Mouse (Mus musculus) lung, embryonic 15.5 days (tissue): ENCODE results near the gene Cfc1. TPM values are rescaled to one million over a fixed set of nuclear protein-coding genes. Genes with fewer than 3 reads are reported as not detected.
"Not testable (repeated sequence)": the region's sequence is repeated elsewhere in the genome, so short reads cannot be mapped to it uniquely, and the experiment has no call there.

Source experiments
- ATAC-seq: fragments of 200-750 bp; cut with Nextera tagmentation; 2 replicates; pipeline ENCODE4 v1.8.0; 2017; ENCODE audit warnings: moderate number of reproducible peaks, borderline replicate concordance; ENCODE audit not compliant: low FRiP score, low TSS enrichment; ENCODE audit errors: extremely low read depth
- H3K27ac ChIP-seq: fragments of 300-500 bp; sonication (generic); 2 replicates; pipeline ENCODE4 v1.5.1; 2015; ENCODE audit warnings: moderate library complexity, mild to moderate bottlenecking, inconsistent platforms
- H3K27me3 ChIP-seq: fragments of 300-500 bp; sonication (generic); 2 replicates; pipeline ENCODE4 v1.6.1; 2015; ENCODE audit warnings: inconsistent platforms
- H3K36me3 ChIP-seq: fragments of 300-500 bp; sonication (generic); 2 replicates; pipeline ENCODE4 v1.6.1; 2015; ENCODE audit warnings: inconsistent platforms
- H3K4me1 ChIP-seq: fragments of 300-500 bp; sonication (generic); 2 replicates; pipeline ENCODE4 v1.6.1; 2015; ENCODE audit warnings: inconsistent platforms
- H3K4me2 ChIP-seq: fragments of 300-500 bp; sonication (generic); 2 replicates; pipeline ENCODE4 v1.6.1; 2015; ENCODE audit warnings: inconsistent platforms, mild to moderate bottlenecking, moderate library complexity
- H3K4me3 ChIP-seq: fragments of 300-500 bp; sonication (generic); 2 replicates; pipeline ENCODE4 v1.5.1; 2015; ENCODE audit warnings: mild to moderate bottlenecking, inconsistent platforms
- H3K9ac ChIP-seq: fragments of 300-500 bp; sonication (generic); 2 replicates; pipeline ENCODE4 v1.6.1; 2015; ENCODE audit warnings: inconsistent platforms
- H3K9me3 ChIP-seq: fragments of 300-500 bp; sonication (generic); 2 replicates; pipeline ENCODE4 v1.6.1; 2016; ENCODE audit warnings: inconsistent platforms
- WGBS: fragments of 180-500 bp; shearing (Covaris S2); methylation state at CpG from one replicate; pipeline ENCODE4 v1.1.7; 2015; 5-methylcytosine and 5-hydroxymethylcytosine counted together
- polyA plus RNA-seq: library from polyadenylated mRNA; unstranded; fragments of >200 nt; fragmentation: Nextera tagmentation; extraction: Ambion mirVana; gene quantifications from 2 replicates; pipeline ENCODE4 v1.2.1, GENCODE M21; 2015

Gene Cfc1
- 0.41 TPM in 1 of 2 replicates, not detected in the other for polyA plus RNA-seq

DNA sequence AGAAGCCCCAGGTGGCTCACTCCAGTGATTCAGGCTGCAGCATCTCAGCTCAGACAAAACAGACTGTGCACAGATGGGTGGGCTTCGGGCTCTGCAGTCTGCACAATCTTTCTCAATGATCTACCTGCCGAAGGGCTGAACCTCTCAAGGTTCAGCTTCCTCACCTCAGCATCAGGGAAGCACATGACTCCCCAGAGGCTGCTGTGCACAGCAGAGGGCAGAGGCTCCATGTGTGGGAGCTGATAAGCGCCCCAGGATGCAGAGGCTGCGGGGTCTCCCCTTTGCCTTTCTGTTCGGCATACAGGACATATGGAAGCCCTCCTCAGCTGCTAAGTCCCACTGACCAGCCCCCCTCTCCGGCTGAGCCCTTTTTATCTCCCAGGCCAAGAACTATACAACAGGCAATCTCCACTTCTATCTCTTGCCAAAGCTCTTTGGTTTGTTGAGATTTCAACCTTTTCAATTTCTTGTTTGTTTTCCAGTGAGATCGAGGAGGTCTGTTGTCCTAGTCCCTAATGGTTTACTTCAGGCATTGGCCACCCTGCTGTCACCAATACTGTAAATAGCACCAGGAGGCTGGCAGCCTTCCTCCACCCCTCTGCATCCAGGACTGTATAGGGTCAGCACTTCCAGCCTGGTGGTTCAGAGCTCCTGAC lies at the start of gene Cfc1:
Cfc1 (plus strand) TSS at position 606 of the 656 bp plus-strand sequence.
- H3K9ac ChIP-seq, ATAC-seq, H3K4me3 ChIP-seq, H3K27ac ChIP-seq, H3K36me3 ChIP-seq, H3K4me1 ChIP-seq, H3K9me3 ChIP-seq: not testable (repeated sequence)
- Histone ChIP-seq H3K4me2 (peak within 1 kb of the TSS; percentile 52), H3K27me3 (peaks cover 33% of the 10 kb centered on the region)
- 16% methylated on average over 7 of the region's 7 CpGs for WGBS

DNA sequence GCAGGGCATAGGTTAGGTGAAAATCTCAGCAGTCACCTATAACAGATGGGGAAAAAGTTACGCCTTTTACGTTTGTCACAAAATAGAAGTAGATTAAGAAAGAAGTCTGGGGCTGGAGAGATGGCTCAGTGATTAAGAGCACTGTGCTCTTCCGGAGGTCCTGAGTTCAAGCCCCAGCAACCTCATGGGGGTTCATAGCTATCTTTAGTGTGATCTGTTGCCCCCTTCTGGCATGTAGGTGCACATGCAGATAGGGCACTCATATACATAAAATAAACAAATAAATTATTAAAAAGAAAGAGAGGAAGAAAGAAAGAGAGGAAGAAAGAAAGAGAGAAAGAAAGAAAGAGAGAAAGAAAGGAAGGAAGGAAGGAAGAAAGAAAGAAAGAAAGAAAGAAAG lies 48.1 kb upstream of the Cfc1 start:
- no peak overlapping the region for H3K9ac ChIP-seq
- H3K36me3 ChIP-seq: no peaks in the 10 kb centered on the region
- WGBS: 87% methylated on average over 3 of the region's 3 CpGs
- no peak overlapping the region for H3K4me3 ChIP-seq
- H3K27me3 ChIP-seq: no peaks in the 10 kb centered on the region
- H3K4me1 ChIP-seq: peaks cover 4% of the 10 kb centered on the region
- H3K9me3 ChIP-seq: no peaks in the 10 kb centered on the region
- no peak for ATAC-seq
- no peak overlapping the region for H3K27ac ChIP-seq
- H3K4me2 ChIP-seq: no peak overlapping the region

DNA sequence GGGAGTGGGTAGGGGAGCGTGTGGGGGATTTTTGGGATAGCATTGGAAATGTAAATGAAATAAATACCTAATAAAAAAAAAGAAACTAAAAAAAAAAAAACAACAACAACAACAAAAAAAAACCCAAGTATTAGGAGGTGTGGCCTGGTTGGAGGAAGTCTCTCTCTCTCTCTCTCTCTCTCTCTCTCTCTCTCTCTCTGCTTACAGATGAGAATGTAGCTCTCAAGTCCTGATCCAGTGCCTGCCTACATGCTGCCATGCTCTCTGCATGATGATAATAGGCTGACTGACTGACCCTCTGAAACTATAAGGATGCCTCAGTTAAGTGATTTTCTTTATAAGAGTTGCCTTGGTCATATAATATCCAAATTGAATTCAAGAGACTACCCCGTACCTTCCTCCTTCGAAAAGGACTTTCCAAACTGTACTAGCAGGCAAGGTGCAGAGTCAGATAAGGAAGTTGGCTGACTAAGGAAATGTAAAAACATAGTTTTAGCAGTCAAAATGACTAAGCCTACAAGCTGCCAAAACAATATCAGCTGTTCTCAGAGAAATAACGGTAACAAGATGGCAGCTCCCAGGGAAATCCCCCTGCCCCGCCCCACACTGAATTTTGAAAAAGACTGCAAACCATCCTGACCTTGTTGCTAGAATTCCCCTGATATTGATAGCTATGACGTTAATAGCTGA lies 45.5 kb upstream of the Cfc1 start:
- Histone ChIP-seq H3K36me3 (no peaks in the 10 kb centered on the region), H3K4me3 (no peak overlapping the region), H3K4me1 (peaks cover 4% of the 10 kb centered on the region), H3K4me2 (no peak overlapping the region), H3K27me3 (no peaks in the 10 kb centered on the region), H3K27ac (no peak overlapping the region), H3K9ac (no peak overlapping the region), H3K9me3 (no peaks in the 10 kb centered on the region)
- WGBS: 78% methylated on average over 6 of the region's 6 CpGs
- no peak for ATAC-seq

GRCm38 (mm10) chr1:34491480-34491879 lies 44.0 kb upstream of the Cfc1 start:
- Histone ChIP-seq H3K4me2 (no peak overlapping the region), H3K36me3 (no peaks in the 10 kb centered on the region), H3K4me3 (no peak overlapping the region), H3K27me3 (no peaks in the 10 kb centered on the region), H3K9me3 (no peaks in the 10 kb centered on the region), H3K4me1 (no peaks in the 10 kb centered on the region), H3K27ac (no peak overlapping the region), H3K9ac (no peak overlapping the region)
- 77% methylated on average over 4 of the region's 4 CpGs for WGBS
- no peak for ATAC-seq

GRCm38 (mm10) chr1:34502991-34503390 lies 32.5 kb upstream of the Cfc1 start:
- WGBS: 54% methylated on average over 3 of the region's 3 CpGs
- H3K9me3 ChIP-seq: no peaks in the 10 kb centered on the region
- H3K4me1 ChIP-seq: no peaks in the 10 kb centered on the region
- no peak overlapping the region for H3K4me3 ChIP-seq
- no peaks in the 10 kb centered on the region for H3K36me3 ChIP-seq
- ATAC-seq: no peak
- no peak overlapping the region for H3K9ac ChIP-seq
- no peak overlapping the region for H3K4me2 ChIP-seq
- H3K27ac ChIP-seq: no peak overlapping the region
- no peaks in the 10 kb centered on the region for H3K27me3 ChIP-seq

GRCm38 (mm10) chr1:34505307-34505706 lies 30.1 kb upstream of the Cfc1 start:
- H3K4me2 ChIP-seq: no peak overlapping the region
- no peaks in the 10 kb centered on the region for H3K4me1 ChIP-seq
- H3K27me3 ChIP-seq: no peaks in the 10 kb centered on the region
- no peak for ATAC-seq
- no peak overlapping the region for H3K27ac ChIP-seq
- no peaks in the 10 kb centered on the region for H3K9me3 ChIP-seq
- no peak overlapping the region for H3K4me3 ChIP-seq
- H3K9ac ChIP-seq: no peak overlapping the region
- no peaks in the 10 kb centered on the region for H3K36me3 ChIP-seq
- 53% methylated on average over 7 of the region's 7 CpGs for WGBS

- no peaks in the 10 kb centered on the region for H3K4me1 ChIP-seq
- H3K9me3 ChIP-seq: no peaks in the 10 kb centered on the region
- no peak overlapping the region for H3K27ac ChIP-seq
- H3K4me3 ChIP-seq: no peak overlapping the region
- H3K36me3 ChIP-seq: no peaks in the 10 kb centered on the region
- no peak for ATAC-seq
- H3K27me3 ChIP-seq: no peaks in the 10 kb centered on the region
- WGBS: 66% methylated on average over 4 of the region's 4 CpGs
- H3K4me2 ChIP-seq: no peak overlapping the region
- H3K9ac ChIP-seq: no peak overlapping the region
Observed at GRCm38 (mm10) chr1:34505970-34506551, 29.4 kb upstream of the Cfc1 start.

DNA sequence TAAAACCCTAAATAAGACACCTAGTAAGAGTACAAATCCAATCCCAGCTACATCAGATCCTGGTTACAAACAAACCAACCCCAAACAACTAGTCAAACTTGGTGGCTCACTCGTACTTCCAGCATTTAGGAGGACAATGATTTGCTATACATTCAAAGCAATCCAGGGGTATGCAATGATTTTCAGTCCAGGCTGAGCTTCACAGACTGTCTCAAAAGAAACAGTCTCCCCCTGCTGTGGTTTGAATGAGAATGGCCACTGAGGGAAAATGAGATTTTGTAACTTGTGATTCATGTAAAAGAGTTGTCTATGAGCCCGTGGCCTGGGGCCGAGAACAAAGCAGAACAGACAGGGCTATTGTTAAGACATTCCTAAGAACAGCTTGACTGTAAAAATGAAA lies 27.5 kb upstream of the Cfc1 start:
- Histone ChIP-seq H3K36me3 (no peaks in the 10 kb centered on the region), H3K27me3 (no peaks in the 10 kb centered on the region), H3K4me2 (no peak overlapping the region), H3K27ac (no peak overlapping the region), H3K4me1 (no peaks in the 10 kb centered on the region), H3K9ac (no peak overlapping the region), H3K4me3 (no peak overlapping the region), H3K9me3 (no peaks in the 10 kb centered on the region)
- WGBS: 82% methylated on average over 3 of the region's 3 CpGs
- ATAC-seq: no peak

DNA sequence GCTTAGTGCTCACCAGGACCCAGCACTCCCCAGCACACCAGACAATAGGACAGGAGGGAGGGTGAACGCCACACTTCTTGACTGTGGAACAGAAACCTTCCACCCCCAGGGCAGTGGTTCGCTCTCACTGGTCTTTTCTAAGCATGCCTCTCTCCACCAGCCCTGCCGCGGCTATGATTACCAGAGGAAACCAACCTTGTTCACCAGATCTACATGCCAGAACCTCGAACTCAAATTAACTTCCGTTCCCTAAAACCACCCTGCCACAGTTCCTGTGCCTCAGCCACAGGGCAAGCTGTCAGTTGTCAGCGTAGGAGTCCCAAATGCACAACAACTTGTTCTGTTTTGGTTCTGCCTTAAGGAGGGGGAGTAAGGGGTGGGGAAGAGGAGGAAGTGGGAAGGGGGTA lies 24.9 kb upstream of the Cfc1 start:
- no peaks in the 10 kb centered on the region for H3K36me3 ChIP-seq
- 12% methylated on average over 7 of the region's 7 CpGs for WGBS
- no peaks in the 10 kb centered on the region for H3K4me1 ChIP-seq
- no peak overlapping the region for H3K27ac ChIP-seq
- H3K27me3 ChIP-seq: no peaks in the 10 kb centered on the region
- no peak for ATAC-seq
- H3K9ac ChIP-seq: no peak overlapping the region
- H3K9me3 ChIP-seq: no peaks in the 10 kb centered on the region
- no peak overlapping the region for H3K4me3 ChIP-seq
- no peak overlapping the region for H3K4me2 ChIP-seq

GRCm38 (mm10) chr1:34511027-34511426 lies 24.4 kb upstream of the Cfc1 start:
- Histone ChIP-seq H3K9me3 (no peaks in the 10 kb centered on the region), H3K9ac (no peak overlapping the region), H3K4me1 (no peaks in the 10 kb centered on the region), H3K36me3 (no peaks in the 10 kb centered on the region), H3K27ac (no peak overlapping the region), H3K4me2 (no peak overlapping the region), H3K27me3 (no peaks in the 10 kb centered on the region), H3K4me3 (no peak overlapping the region)
- 9% methylated on average over 3 of the region's 3 CpGs for WGBS
- no peak for ATAC-seq

DNA sequence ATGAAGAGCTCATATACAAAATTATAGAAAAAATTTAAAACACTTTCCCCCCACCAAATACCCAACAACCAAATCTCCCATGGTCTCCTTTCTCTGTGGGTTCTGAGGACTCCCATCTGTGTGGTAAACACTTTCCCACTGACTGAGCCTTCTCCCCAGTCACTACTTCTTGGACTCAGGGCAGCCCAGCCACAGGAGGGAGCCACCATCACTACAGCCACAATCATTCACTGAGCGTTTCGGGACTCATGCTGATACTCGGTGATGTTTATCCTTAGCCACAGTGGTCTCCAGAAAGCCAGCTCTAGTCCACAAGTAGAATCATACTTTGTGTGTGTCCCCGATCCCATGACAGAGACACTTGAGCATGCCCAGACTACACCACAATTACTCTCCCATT lies 22.4 kb upstream of the Cfc1 start:
- H3K9ac ChIP-seq: no peak overlapping the region
- H3K36me3 ChIP-seq: no peaks in the 10 kb centered on the region
- no peak overlapping the region for H3K4me2 ChIP-seq
- no peaks in the 10 kb centered on the region for H3K9me3 ChIP-seq
- no peak overlapping the region for H3K27ac ChIP-seq
- no peak for ATAC-seq
- H3K4me1 ChIP-seq: no peaks in the 10 kb centered on the region
- H3K4me3 ChIP-seq: no peak overlapping the region
- WGBS: 76% methylated on average over 4 of the region's 4 CpGs
- H3K27me3 ChIP-seq: no peaks in the 10 kb centered on the region

DNA sequence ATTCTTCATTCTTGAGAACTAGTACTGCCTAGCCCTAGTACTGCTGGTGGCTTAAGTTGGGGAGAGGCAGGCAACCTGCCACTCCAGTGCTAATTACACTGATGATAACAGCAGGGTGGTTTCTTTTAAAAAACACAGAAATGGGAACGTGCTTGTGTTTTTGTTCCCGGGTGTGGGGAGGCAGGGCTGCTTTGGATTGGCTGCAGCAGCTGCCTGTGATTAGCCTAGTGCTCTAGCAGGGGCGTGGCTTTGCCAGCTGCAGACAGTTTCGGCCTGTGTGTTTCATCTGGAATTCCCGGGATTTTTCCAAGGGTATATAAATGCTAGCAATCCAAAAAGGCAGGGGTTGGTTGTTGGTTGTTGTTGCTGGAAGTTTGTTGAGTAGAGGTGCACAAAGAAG lies 18.9 kb upstream of the Cfc1 start:
- WGBS: 24% methylated on average over 5 of the region's 5 CpGs
- no peaks in the 10 kb centered on the region for H3K9me3 ChIP-seq
- no peak overlapping the region for H3K4me2 ChIP-seq
- no peaks in the 10 kb centered on the region for H3K27me3 ChIP-seq
- ATAC-seq: no peak
- no peak overlapping the region for H3K9ac ChIP-seq
- no peak overlapping the region for H3K4me3 ChIP-seq
- H3K4me1 ChIP-seq: no peaks in the 10 kb centered on the region
- no peaks in the 10 kb centered on the region for H3K36me3 ChIP-seq
- no peak overlapping the region for H3K27ac ChIP-seq
